Mouse (Mus musculus) lung, postnatal 36 days (tissue): ENCODE results near the gene Adgrl3.
A peak's percentile ranks its signal among the peaks of the same experiment; 100 is the strongest.

Experiments
- DNase-seq: peaks from one replicate; pipeline ENCODE4 v3.0.0; 2022; ENCODE audit warnings: mixed read lengths

Adgrl3 gene

GRCm38 (mm10) chr5:81674975-81675371 is 655.0 kb downstream of the Adgrl3 start:
- no peak for DNase-seq

- no peak for DNase-seq
Observed at GRCm38 (mm10) chr5:81676896-81677295, 657.0 kb downstream of the Adgrl3 start.

GRCm38 (mm10) chr5:81686206-81686605 is 666.3 kb downstream of the Adgrl3 start:
- DNase-seq, result no peak

- peak; percentile 17 for DNase-seq
Observed at GRCm38 (mm10) chr5:81686845-81687244, 666.9 kb downstream of the Adgrl3 start.

GRCm38 (mm10) chr5:81729620-81730019 is 709.7 kb downstream of the Adgrl3 start:
- DNase-seq, result no peak

GRCm38 (mm10) chr5:81736008-81736407 is 716.1 kb downstream of the Adgrl3 start:
- no peak for DNase-seq

- DNase-seq, result no peak
Observed at GRCm38 (mm10) chr5:81738286-81739032, 718.5 kb downstream of the Adgrl3 start.

GRCm38 (mm10) chr5:81752426-81752825 is 732.5 kb downstream of the Adgrl3 start:
- DNase-seq, result no peak

- no peak for DNase-seq
Observed at GRCm38 (mm10) chr5:81755711-81756110, 735.8 kb downstream of the Adgrl3 start.

- DNase-seq, result no peak
Observed at GRCm38 (mm10) chr5:81757093-81757725, 737.3 kb downstream of the Adgrl3 start.

- DNase-seq, result no peak
Observed at GRCm38 (mm10) chr5:81776234-81776633, 756.3 kb downstream of the Adgrl3 start.

- DNase-seq, result no peak
Observed at GRCm38 (mm10) chr5:81776746-81777145, 756.8 kb downstream of the Adgrl3 start.

- DNase-seq, result no peak
Observed at GRCm38 (mm10) chr5:81784770-81785169, 764.8 kb downstream of the Adgrl3 start.

GRCm38 (mm10) chr5:81790710-81791109 is 770.8 kb downstream of the Adgrl3 start:
- DNase-seq, result no peak

GRCm38 (mm10) chr5:81794125-81794524 is 774.2 kb downstream of the Adgrl3 start:
- no peak for DNase-seq

- DNase-seq, result no peak
Observed at GRCm38 (mm10) chr5:81794601-81795000, 774.7 kb downstream of the Adgrl3 start.

- DNase-seq, result no peak
Observed at GRCm38 (mm10) chr5:81796128-81796527, 776.2 kb downstream of the Adgrl3 start.

- DNase-seq, result no peak
Observed at GRCm38 (mm10) chr5:81810966-81811365, 791.0 kb downstream of the Adgrl3 start.

- DNase-seq, result no peak
Observed at GRCm38 (mm10) chr5:81832076-81832475, 812.1 kb downstream of the Adgrl3 start.

- no peak for DNase-seq
Observed at GRCm38 (mm10) chr5:81832679-81833078, 812.7 kb downstream of the Adgrl3 start.

- no peak for DNase-seq
Observed at GRCm38 (mm10) chr5:81837860-81838259, 817.9 kb downstream of the Adgrl3 start.

GRCm38 (mm10) chr5:81843798-81844197 is 823.9 kb downstream of the Adgrl3 start:
- no peak for DNase-seq

- no peak for DNase-seq
Observed at GRCm38 (mm10) chr5:81870336-81870735, 850.4 kb downstream of the Adgrl3 start.
